Mouse (Mus musculus): Measurements from ENCODE around the gene Tsc22d2. TPM values are rescaled to one million over a fixed set of nuclear protein-coding genes. Genes with fewer than 3 reads are reported as not detected.
A peak's percentile ranks its signal among the peaks of the same experiment; 100 is the strongest.

Tsc22d2 gene
- total and polyA plus RNA-seq, 3 experiments = 8.3 to 26.8 (median 22.9) TPM

GRCm38 (mm10) chr3:58398541-58398940, 16.0 kb upstream of the Tsc22d2 start:
- Histone ChIP-seq H3K4me1 (ENCODE audit: control insufficient read depth, insufficient read depth, low read length) (no peaks in the 10 kb centered on the region), H3K9ac (ENCODE audit: low read depth, low read length) (no peak overlapping the region), H3K4me3 (no peak overlapping the region), H3K27ac (no peak overlapping the region), H3K36me3 (ENCODE audit: control insufficient read depth, insufficient read depth, low read length) (no peaks in the 10 kb centered on the region), H3K27me3 (ENCODE audit: control insufficient read depth, insufficient read depth, low read length) (no peaks in the 10 kb centered on the region), H3K79me2 (replicated peaks; ENCODE audit: control insufficient read depth, insufficient read depth, low read length) (no peaks in the 10 kb centered on the region)
- TF ChIP-seq POLR2A (IDR thresholded peaks at IDR 0.05; ENCODE audit: insufficient read depth, low read depth, low read length) = no peak
- TF ChIP-seq EP300 (IDR thresholded peaks at IDR 0.05; ENCODE audit: insufficient read depth, low read depth, low read length) = no peak
- no peak for TF ChIP-seq CTCF (IDR thresholded peaks at IDR 0.05)
- no peak for DNase-seq
- 76% methylated on average over 5 of the region's 5 CpGs for WGBS
- intact Hi-C loops (cut with DNase I) = no loop called here

- no peaks in the 10 kb centered on the region for H3K36me3 ChIP-seq (ENCODE audit: control insufficient read depth, insufficient read depth, low read length)
- intact Hi-C loops (cut with DNase I) = no loop called here
- H3K27ac ChIP-seq = no peak overlapping the region
- H3K9ac ChIP-seq (ENCODE audit: low read depth, low read length) = no peak overlapping the region
- no peak for DNase-seq
- no peaks in the 10 kb centered on the region for H3K27me3 ChIP-seq (ENCODE audit: control insufficient read depth, insufficient read depth, low read length)
- no peak overlapping the region for H3K4me3 ChIP-seq
- no peak for TF ChIP-seq POLR2A (IDR thresholded peaks at IDR 0.05; ENCODE audit: insufficient read depth, low read depth, low read length)
- TF ChIP-seq CTCF (IDR thresholded peaks at IDR 0.05) = no peak
- no peak for TF ChIP-seq EP300 (IDR thresholded peaks at IDR 0.05; ENCODE audit: insufficient read depth, low read depth, low read length)
- H3K79me2 ChIP-seq (replicated peaks; ENCODE audit: control insufficient read depth, insufficient read depth, low read length) = no peaks in the 10 kb centered on the region
- 35% methylated on average over 3 of the region's 3 CpGs for WGBS
- H3K4me1 ChIP-seq (ENCODE audit: control insufficient read depth, insufficient read depth, low read length) = no peaks in the 10 kb centered on the region
Observed at GRCm38 (mm10) chr3:58399931-58400330, 14.6 kb upstream of the Tsc22d2 start.

GRCm38 (mm10) chr3:58411669-58412068, 2.8 kb upstream of the Tsc22d2 start:
- TF ChIP-seq CTCF (IDR thresholded peaks at IDR 0.05) (no peak), POLR2A (IDR thresholded peaks at IDR 0.05; ENCODE audit: insufficient read depth, low read depth, low read length) (no peak), EP300 (IDR thresholded peaks at IDR 0.05; ENCODE audit: insufficient read depth, low read depth, low read length) (no peak)
- Histone ChIP-seq H3K4me3 (no peak overlapping the region), H3K4me1 (ENCODE audit: control insufficient read depth, insufficient read depth, low read length) (no peaks in the 10 kb centered on the region), H3K36me3 (ENCODE audit: control insufficient read depth, insufficient read depth, low read length) (no peaks in the 10 kb centered on the region), H3K27me3 (ENCODE audit: control insufficient read depth, insufficient read depth, low read length) (no peaks in the 10 kb centered on the region), H3K79me2 (replicated peaks; ENCODE audit: control insufficient read depth, insufficient read depth, low read length) (no peaks in the 10 kb centered on the region), H3K9ac (ENCODE audit: low read depth, low read length) (no peak overlapping the region), H3K27ac (no peak overlapping the region)
- intact Hi-C loops (cut with DNase I) = no loop called here
- no peak for DNase-seq

- H3K9ac ChIP-seq (ENCODE audit: low read depth, low read length) = no peak overlapping the region
- DNase-seq = no peak
- peak overlapping the region; percentile 61 for H3K4me3 ChIP-seq
- no peaks in the 10 kb centered on the region for H3K27me3 ChIP-seq (ENCODE audit: control insufficient read depth, insufficient read depth, low read length)
- H3K36me3 ChIP-seq (ENCODE audit: control insufficient read depth, insufficient read depth, low read length) = no peaks in the 10 kb centered on the region; the same call in 1 of the 2 replicates
- no peaks in the 10 kb centered on the region for H3K4me1 ChIP-seq (ENCODE audit: control insufficient read depth, insufficient read depth, low read length)
- peak overlapping the region; percentile 99 for H3K27ac ChIP-seq
- WGBS = 22% methylated on average over 5 of the region's 5 CpGs
- no peaks in the 10 kb centered on the region; the same call in 1 of the 2 replicates for H3K79me2 ChIP-seq (replicated peaks; ENCODE audit: control insufficient read depth, insufficient read depth, low read length)
- no peak for TF ChIP-seq POLR2A (IDR thresholded peaks at IDR 0.05; ENCODE audit: insufficient read depth, low read depth, low read length)
- intact Hi-C loops (cut with DNase I) = loop anchor here (2.0 kb wide), 2 partner anchors 163 to 251 kb away; partner anchors contain the start of gene Selenot
Observed at GRCm38 (mm10) chr3:58413671-58414070, 844 bp upstream of the Tsc22d2 start.

GRCm38 (mm10) chr3:58414986-58415883, 720 bp downstream of the Tsc22d2 start:
- DNase-seq = peak; percentile 91
- Histone ChIP-seq H3K9ac (ENCODE audit: low read depth, low read length) (peak overlapping the region; percentile 93), H3K4me3 (peak overlapping the region; percentile 61), H3K36me3 (ENCODE audit: control insufficient read depth, insufficient read depth, low read length) (peaks cover 4% of the 10 kb centered on the region), H3K27me3 (ENCODE audit: control insufficient read depth, insufficient read depth, low read length) (no peaks in the 10 kb centered on the region), H3K4me1 (ENCODE audit: control insufficient read depth, insufficient read depth, low read length) (peaks cover 2% of the 10 kb centered on the region), H3K27ac (peak overlapping the region; percentile 99), H3K79me2 (replicated peaks; ENCODE audit: control insufficient read depth, insufficient read depth, low read length) (no peaks in the 10 kb centered on the region; the same call in 1 of the 2 replicates)
- under 1% methylated on average over 103 of the region's 113 CpGs for WGBS
- no peak for TF ChIP-seq CTCF (IDR thresholded peaks at IDR 0.05)
- TF ChIP-seq POLR2A (IDR thresholded peaks at IDR 0.05; ENCODE audit: insufficient read depth, low read depth, low read length) = no peak
- no peak for TF ChIP-seq EP300 (IDR thresholded peaks at IDR 0.05; ENCODE audit: insufficient read depth, low read depth, low read length)
- intact Hi-C loops (cut with DNase I) = loop anchor here (1.0 to 5.0 kb wide), 6 partner anchors 42 to 568 kb away; partner anchors contain the start of genes Eif2a, Pfn2, Selenot and Serp1
